Mouse (Mus musculus) heart, adult 2 months (tissue): ENCODE data around the gene Ethe1. TPM values are rescaled to one million over a fixed set of nuclear protein-coding genes. Genes with fewer than 3 reads are reported as not detected.

Experiments used
- DNase-seq, 2 experiments: peaks; one replicate each; pipeline ENCODE4 v3.0.0; 2021
- H3K27ac ChIP-seq: fragments of 200-600 bp; 2 replicates; pipeline ENCODE4 v1.8.1; 2022
- H3K27me3 ChIP-seq: fragments of 200-500 bp; 2 replicates; pipeline ENCODE4 v1.6.1; 2012; ENCODE audit warnings: mild to moderate bottlenecking, low read length, inconsistent platforms, mixed read lengths; ENCODE audit not compliant: control insufficient read depth, insufficient read depth
- H3K36me3 ChIP-seq: fragments of 200-500 bp; 2 replicates; pipeline ENCODE4 v1.6.1; 2012; ENCODE audit warnings: low read length, inconsistent platforms; ENCODE audit not compliant: control insufficient read depth, insufficient read depth
- H3K4me1 ChIP-seq: fragments of 200-500 bp; 2 replicates; pipeline ENCODE4 v1.6.1; 2011; ENCODE audit warnings: low read length; ENCODE audit not compliant: control insufficient read depth, insufficient read depth
- H3K4me3 ChIP-seq: fragments of 200-600 bp; 2 replicates; pipeline ENCODE4 v1.8.1; 2022
- H3K79me2 ChIP-seq: fragments of 200-500 bp; replicated peaks from 2 replicates; pipeline ENCODE4 v1.6.1; 2012; ENCODE audit warnings: mild to moderate bottlenecking, inconsistent platforms, low read length, moderate library complexity, mixed read lengths; ENCODE audit not compliant: control insufficient read depth, insufficient read depth
- H3K9ac ChIP-seq: fragments of 200-500 bp; 2 replicates; pipeline ENCODE4 v1.6.1; 2012; ENCODE audit warnings: low read depth, mild to moderate bottlenecking, control low read depth, inconsistent platforms, low read length, mixed read lengths
- CTCF ChIP-seq: fragments of 200-600 bp; IDR thresholded peaks from 2 replicates; pipeline ENCODE4 v1.8.1; 2022; ENCODE audit warnings: antibody characterized with exemption, mild to moderate bottlenecking, moderate library complexity
- EP300 ChIP-seq: fragments of 200-500 bp; IDR thresholded peaks from 2 replicates; pipeline ENCODE4 v1.6.1; 2011; ENCODE audit warnings: low read depth, low read length, control low read depth; ENCODE audit not compliant: insufficient read depth
- POLR2A ChIP-seq: fragments of 200-500 bp; IDR thresholded peaks from 2 replicates; pipeline ENCODE4 v1.6.1; 2011; ENCODE audit warnings: mild to moderate bottlenecking, low read depth, low read length, control low read depth; ENCODE audit not compliant: insufficient read depth
- WGBS: fragments of 180-500 bp; shearing (Covaris S2); methylation state at CpG from one replicate; pipeline ENCODE4 v1.1.7; 2018; 5-methylcytosine and 5-hydroxymethylcytosine counted together
- intact Hi-C: fragments of 180-260 bp; cut with DNase I; formaldehyde crosslinking; loops from one replicate; pipeline ENCODE4 v1.15.1; 2025
- polyA plus RNA-seq: library from polyadenylated mRNA; depleted of rRNA; stranded (reverse); fragments of >200 nt; gene quantifications from 2 replicates; pipeline ENCODE4 v1.2.3, GENCODE M21; 2012
- total RNA-seq, 2 experiments: library from RNA; stranded (reverse); gene quantifications; 2 replicates each; pipeline ENCODE4 v1.2.3; 2021

The Ethe1 gene
- total and polyA plus RNA-seq, 3 experiments = 50.4 to 65.2 (median 53.2) TPM

DNA sequence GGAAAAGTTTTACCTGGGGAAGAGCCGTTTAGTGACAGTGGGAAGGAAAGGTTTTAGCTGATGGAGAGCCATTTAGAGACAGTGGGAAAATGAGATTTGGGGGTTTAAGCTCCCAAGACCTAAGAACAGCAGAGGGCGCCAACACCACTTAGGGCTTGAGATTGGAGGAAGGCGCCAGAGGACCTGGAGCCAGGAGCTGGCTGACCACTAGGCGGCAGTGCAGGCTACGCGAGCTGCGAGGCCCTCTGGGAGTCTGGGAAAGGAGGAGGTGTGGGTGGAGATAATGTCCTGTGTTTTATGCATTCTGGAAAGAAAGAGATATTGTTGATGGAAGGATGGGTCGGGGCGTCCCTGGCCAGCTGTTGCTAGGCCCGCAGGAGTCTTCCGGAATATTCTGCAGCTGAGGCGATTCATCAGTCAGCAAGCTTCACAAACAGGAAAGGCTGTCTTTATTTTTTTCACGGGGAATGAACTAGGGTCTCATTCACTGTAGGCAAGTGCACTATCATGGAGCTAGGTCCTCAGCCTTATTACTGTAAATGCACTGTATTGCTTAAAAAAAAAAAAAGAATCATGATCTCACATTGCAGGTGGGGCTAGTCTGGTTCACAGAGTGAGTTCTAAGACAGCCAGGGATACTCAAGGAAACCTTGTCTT is 13.7 kb downstream of the Ethe1 start:
- H3K9ac ChIP-seq = no peak overlapping the region

DNA sequence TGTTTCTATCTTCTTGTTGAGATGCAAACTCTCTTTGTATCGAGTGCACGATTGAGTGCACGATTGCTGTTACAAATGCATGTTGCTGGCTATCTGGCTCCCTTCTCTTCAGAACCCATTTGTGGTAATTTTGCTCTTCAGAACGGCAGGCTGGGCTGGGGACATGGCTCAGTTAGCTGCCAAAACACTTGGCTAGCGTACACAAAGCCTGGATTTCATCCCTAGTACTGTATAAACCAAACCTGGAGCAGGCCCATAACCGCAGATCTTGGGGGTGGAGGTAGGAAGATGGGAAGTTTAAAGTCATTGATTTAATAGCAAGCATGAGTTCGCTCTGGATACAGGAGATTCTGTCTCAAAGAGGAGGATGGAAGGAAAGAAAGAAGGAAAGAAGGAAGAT is 18.2 kb downstream of the Ethe1 start:
- no peaks in the 10 kb centered on the region for H3K36me3 ChIP-seq
- no peak overlapping the region for H3K27ac ChIP-seq
- H3K9ac ChIP-seq = no peak overlapping the region
- DNase-seq = no peak
- 84% methylated on average over 7 of the region's 7 CpGs for WGBS
- H3K79me2 ChIP-seq = no peaks in the 10 kb centered on the region
- H3K4me1 ChIP-seq = peaks cover 1% of the 10 kb centered on the region; the same call in 1 of the 2 replicates
- H3K4me3 ChIP-seq = no peak overlapping the region
- TF ChIP-seq POLR2A (no peak), EP300 (no peak), CTCF (no peak)
- intact Hi-C loops = no loop called here
- no peaks in the 10 kb centered on the region for H3K27me3 ChIP-seq

More for the DNA sequence above, 13.7 kb downstream of the Ethe1 start:
- Histone ChIP-seq H3K79me2 (no peaks in the 10 kb centered on the region), H3K4me3 (peak overlapping the region; percentile 26; the same call in 1 of the 2 replicates), H3K27me3 (no peaks in the 10 kb centered on the region), H3K36me3 (no peaks in the 10 kb centered on the region), H3K4me1 (peaks cover 1% of the 10 kb centered on the region; the same call in 1 of the 2 replicates), H3K27ac (no peak overlapping the region)
- peak; percentile 92 to 95 for DNase-seq
- WGBS = 5% methylated on average over 13 of the region's 13 CpGs
- peak; percentile 100 for TF ChIP-seq CTCF
- peak; percentile 89 for TF ChIP-seq EP300
- TF ChIP-seq POLR2A = no peak
- intact Hi-C loops = loop anchor here (1.0 kb wide), 2 partner anchors 52 to 61 kb away; no protein-coding TSS in a partner anchor

DNA sequence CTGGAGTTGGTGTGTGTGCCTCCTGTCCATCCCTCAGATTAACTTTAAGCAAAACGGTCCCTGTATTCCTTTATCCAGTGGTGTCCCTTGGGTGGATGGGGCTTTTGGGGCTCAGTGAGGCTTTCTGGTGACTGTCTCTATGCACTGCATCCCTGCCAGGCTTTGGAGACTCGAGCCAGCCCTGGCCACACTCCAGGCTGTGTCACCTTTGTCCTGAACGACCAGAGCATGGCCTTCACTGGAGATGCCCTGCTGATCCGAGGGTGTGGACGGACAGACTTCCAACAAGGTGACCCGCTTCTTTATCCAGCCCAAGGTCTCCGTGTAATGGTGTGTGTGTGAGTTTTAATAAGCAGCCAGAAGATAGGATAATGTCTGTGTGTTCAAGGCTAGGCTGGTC is 18.7 kb downstream of the Ethe1 start:
- H3K4me3 ChIP-seq = no peak overlapping the region
- no peak overlapping the region for H3K9ac ChIP-seq
- H3K27ac ChIP-seq = no peak overlapping the region
- intact Hi-C loops = no loop called here
- peaks cover 1% of the 10 kb centered on the region; the same call in 1 of the 2 replicates for H3K4me1 ChIP-seq
- 73% methylated on average over 7 of the region's 7 CpGs for WGBS
- DNase-seq = no peak
- H3K36me3 ChIP-seq = no peaks in the 10 kb centered on the region
- H3K27me3 ChIP-seq = no peaks in the 10 kb centered on the region
- TF ChIP-seq EP300 = no peak
- no peak for TF ChIP-seq POLR2A
- TF ChIP-seq CTCF = no peak
- no peaks in the 10 kb centered on the region for H3K79me2 ChIP-seq

DNA sequence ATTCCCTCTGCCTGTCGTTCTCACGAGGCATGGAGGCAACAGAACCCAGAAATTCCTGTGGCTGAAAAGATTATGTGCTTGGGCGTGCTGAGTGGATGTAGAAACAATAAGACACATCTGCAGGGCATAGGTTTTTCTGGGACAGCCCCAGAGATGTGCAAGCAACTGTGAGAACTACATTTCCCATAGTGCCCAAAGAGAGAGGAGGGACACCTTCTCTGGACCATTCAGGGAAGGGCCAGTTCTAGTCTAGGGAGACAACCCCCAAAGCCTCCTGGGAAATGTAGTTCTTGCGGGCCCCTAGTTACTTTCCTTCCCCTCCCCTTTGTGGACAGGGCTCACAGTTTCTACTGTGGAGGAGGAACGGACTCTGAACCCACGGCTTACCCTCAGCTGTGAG is 20.7 kb downstream of the Ethe1 start:
- TF ChIP-seq EP300 = no peak
- TF ChIP-seq CTCF = no peak
- TF ChIP-seq POLR2A = no peak
- Histone ChIP-seq H3K36me3 (no peaks in the 10 kb centered on the region), H3K27ac (no peak overlapping the region), H3K27me3 (peaks cover 4% of the 10 kb centered on the region; the same call in 1 of the 2 replicates), H3K4me3 (no peak overlapping the region), H3K79me2 (no peaks in the 10 kb centered on the region), H3K4me1 (0 out of 2 replicates have a peak, but pooled peaks cover 1% of the 10 kb centered on the region), H3K9ac (no peak overlapping the region)
- intact Hi-C loops = no loop called here
- peak; percentile 47 to 65 for DNase-seq
- WGBS = 59% methylated on average over 6 of the region's 6 CpGs

DNA sequence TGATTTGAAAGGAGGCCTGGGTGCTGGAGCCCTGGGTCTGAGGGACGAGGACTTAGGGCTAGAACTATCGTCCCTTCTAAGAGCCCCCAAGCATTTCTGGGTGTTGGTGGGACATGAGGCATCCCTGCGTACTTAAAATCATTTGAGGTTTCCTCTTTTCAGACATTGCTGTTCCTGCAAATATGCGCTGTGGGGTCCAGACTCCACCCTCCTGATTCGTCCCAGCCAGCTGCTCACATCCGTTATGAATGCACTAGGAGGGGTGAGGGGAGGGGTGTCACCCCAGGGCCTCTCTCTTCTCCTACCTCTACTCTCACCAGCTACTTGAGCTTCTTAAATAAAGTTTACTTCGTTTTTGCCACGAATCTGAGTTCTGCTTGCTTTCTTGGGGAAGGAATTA is 21.2 kb downstream of the Ethe1 start:
- Histone ChIP-seq H3K36me3 (no peaks in the 10 kb centered on the region), H3K27ac (no peak overlapping the region), H3K9ac (no peak overlapping the region), H3K79me2 (no peaks in the 10 kb centered on the region), H3K4me1 (0 out of 2 replicates have a peak, but pooled peaks cover 1% of the 10 kb centered on the region), H3K27me3 (peaks cover 4% of the 10 kb centered on the region; the same call in 1 of the 2 replicates), H3K4me3 (no peak overlapping the region)
- no peak for TF ChIP-seq EP300
- DNase-seq = no peak
- WGBS = 73% methylated on average over 8 of the region's 8 CpGs
- intact Hi-C loops = no loop called here

DNA sequence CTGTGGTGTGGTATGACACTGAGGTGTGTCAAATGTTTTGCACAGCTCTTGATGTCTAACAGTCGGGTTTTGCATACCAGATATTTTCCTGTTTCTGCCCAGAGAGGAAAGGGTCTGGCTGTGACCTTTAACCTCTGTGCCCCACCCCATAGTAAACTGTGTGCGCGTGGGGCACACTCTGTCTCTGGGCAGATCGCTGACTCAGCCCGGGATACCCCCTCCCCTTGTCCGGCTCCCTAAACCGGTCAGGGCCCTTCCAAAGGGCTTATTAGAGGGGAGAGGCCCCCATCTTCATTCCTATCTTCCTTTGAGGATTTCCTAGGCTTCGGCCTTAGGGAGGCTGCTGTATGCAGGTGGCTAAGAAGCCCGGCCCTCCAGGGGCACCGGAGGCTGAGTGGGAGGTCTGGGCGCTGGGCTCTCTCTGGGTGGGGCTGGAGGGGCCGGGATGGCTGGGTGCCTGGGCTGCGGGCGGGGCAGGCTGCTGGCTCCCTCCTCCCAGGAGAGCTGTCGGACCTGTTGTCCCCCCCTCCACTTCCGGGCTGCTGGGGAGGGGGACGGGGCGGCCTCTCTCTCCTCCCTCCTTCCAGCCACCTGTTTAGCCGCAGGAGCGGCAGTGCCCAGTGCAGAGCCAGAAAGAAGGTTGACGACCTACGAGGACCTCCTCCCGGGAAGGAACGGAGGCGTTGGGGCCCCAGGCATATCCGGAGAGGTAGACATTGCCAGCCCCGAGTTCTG is 23.0 kb downstream of the Ethe1 start, which contains the start of gene Phldb3:
Gene Phldb3, plus strand, starts transcription at position 620 of the 735 bp plus-strand sequence.
- peaks cover 4% of the 10 kb centered on the region; the same call in 1 of the 2 replicates for H3K27me3 ChIP-seq
- no peak for TF ChIP-seq POLR2A
- TF ChIP-seq EP300 = no peak
- no peak for TF ChIP-seq CTCF
- H3K27ac ChIP-seq = no peak within 1 kb of the TSS; the same call in 1 of the 2 replicates
- 0 out of 2 replicates have a peak within 1 kb of the TSS, but pooled peaks have one; percentile 37 for H3K9ac ChIP-seq
- H3K4me1 ChIP-seq = 0 out of 2 replicates have a peak, but pooled peaks cover 1% of the 10 kb centered on the region
- no peaks in the 10 kb centered on the region for H3K79me2 ChIP-seq
- intact Hi-C loops = loop anchor here (2.0 kb wide), 1 partner anchor 20 kb away; no protein-coding TSS in a partner anchor
- DNase-seq = peak; percentile 43 to 47
- 14% methylated on average over 26 of the region's 27 CpGs for WGBS
- peak within 1 kb of the TSS; percentile 64 for H3K4me3 ChIP-seq
- no peaks in the 10 kb centered on the region for H3K36me3 ChIP-seq
